ENCODE assay signal across 8 mouse cellular contexts in the genomic region with DNA sequence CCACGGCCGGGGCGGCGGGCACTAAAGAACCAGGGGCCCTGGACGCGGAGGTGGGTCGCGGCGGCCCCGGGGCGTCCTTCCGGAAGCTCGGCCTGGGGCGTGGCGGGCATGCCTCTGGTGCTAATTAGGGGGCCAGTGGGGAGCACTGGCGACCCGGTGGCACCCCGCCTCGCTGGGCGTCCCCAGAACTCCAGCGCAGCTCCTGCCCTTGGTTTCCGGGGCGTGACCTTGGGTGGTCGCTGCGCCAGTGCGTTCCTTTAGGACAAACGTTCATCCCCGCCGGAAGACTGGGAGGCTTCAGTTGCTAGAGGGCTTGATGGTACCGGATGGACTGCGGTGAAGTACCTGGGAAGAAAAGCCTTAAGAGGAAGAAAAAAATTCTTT. TPM values are rescaled to one million over a fixed set of nuclear protein-coding genes. Genes with fewer than 3 reads are reported as not detected.
DNase-seq lines count a peak whose midpoint lies in the region; ATAC-seq and TF ChIP-seq lines count a peak whose summit lies in the region.

No protein-coding gene starts in this region.

- peaks cover 36% of the 10 kb centered on the region for H3K36me3 ChIP-seq in E14TG2a.4 (ENCODE audit: insufficient read depth, low read length)
- H3K36me3 ChIP-seq in embryonic facial prominence, embryonic 12.5 days = peaks cover 11% of the 10 kb centered on the region
- H3K36me3 ChIP-seq in limb, embryonic 15.5 days = peaks cover 15% of the 10 kb centered on the region; the same call in 1 of the 2 replicates
- peaks cover 11% of the 10 kb centered on the region; the same call in 1 of the 2 replicates for H3K36me3 ChIP-seq in midbrain, embryonic 12.5 days
- H3K36me3 ChIP-seq in splenic B cell, adult 2 months (ENCODE audit: control insufficient read depth, insufficient read depth, low read length, poor library complexity, severe bottlenecking) = no peaks in the 10 kb centered on the region

- DNase-seq in adrenal gland, adult 18-20 months (ENCODE audit: low spot score in 2 of 2) = peak; percentile 29 to 44
- no peak for DNase-seq in adrenal gland, adult 8-10 months
- peak; percentile 49 to 60 for DNase-seq in heart, postnatal 10 days
- peak; percentile 24 for DNase-seq in splenic B cell, adult 2 months (ENCODE audit: low read depth, low spot score)

- no peak for ATAC-seq in embryonic facial prominence, embryonic 12.5 days (ENCODE audit: insufficient number of reproducible peaks, insufficient read depth, low FRiP score, low TSS enrichment)
- 0 out of 2 replicates have a peak, but pooled peaks have one; percentile 13 for ATAC-seq in limb, embryonic 15.5 days (ENCODE audit: insufficient number of reproducible peaks, low FRiP score, low TSS enrichment, low read depth)
- ATAC-seq in midbrain, embryonic 12.5 days (ENCODE audit: low FRiP score, low read depth) = peak; percentile 5

- H3K27ac ChIP-seq in embryonic facial prominence, embryonic 12.5 days = peak overlapping the region; percentile 74
- H3K27ac ChIP-seq in limb, embryonic 15.5 days = peak overlapping the region; percentile 76
- H3K27ac ChIP-seq in midbrain, embryonic 12.5 days (replicated peaks) = peak overlapping the region; percentile 56

- WGBS in embryonic facial prominence, embryonic 12.5 days = under 1% methylated on average over 29 of the region's 31 CpGs
- WGBS in limb, embryonic 15.5 days = under 1% methylated on average over 29 of the region's 31 CpGs
- WGBS in midbrain, embryonic 12.5 days = 3% methylated on average over 27 of the region's 31 CpGs

- H3K9me3 ChIP-seq in E14TG2a.4 (ENCODE audit: low read length) = peaks cover 26% of the 10 kb centered on the region
- peaks cover 6% of the 10 kb centered on the region; the same call in 1 of the 2 replicates for H3K9me3 ChIP-seq in embryonic facial prominence, embryonic 12.5 days
- H3K9me3 ChIP-seq in limb, embryonic 15.5 days = 0 out of 2 replicates have a peak, but pooled peaks cover 6% of the 10 kb centered on the region
- no peaks in the 10 kb centered on the region for H3K9me3 ChIP-seq in midbrain, embryonic 12.5 days

- H3K4me1 ChIP-seq in E14TG2a.4 (replicated peaks; ENCODE audit: low read depth, low read length) = peaks cover 47% of the 10 kb centered on the region
- peaks cover 13% of the 10 kb centered on the region for H3K4me1 ChIP-seq in embryonic facial prominence, embryonic 12.5 days
- H3K4me1 ChIP-seq in limb, embryonic 15.5 days = peaks cover 12% of the 10 kb centered on the region
- peaks cover 22% of the 10 kb centered on the region for H3K4me1 ChIP-seq in midbrain, embryonic 12.5 days

- peak overlapping the region; percentile 95 for H3K9ac ChIP-seq in embryonic facial prominence, embryonic 12.5 days
- H3K9ac ChIP-seq in limb, embryonic 15.5 days = peak overlapping the region; percentile 98
- peak overlapping the region; percentile 91 for H3K9ac ChIP-seq in midbrain, embryonic 12.5 days (replicated peaks)

- peak overlapping the region; percentile 97 for H3K4me3 ChIP-seq in E14TG2a.4 (replicated peaks; ENCODE audit: low read length)
- H3K4me3 ChIP-seq in embryonic facial prominence, embryonic 12.5 days = peak overlapping the region; percentile 100
- peak overlapping the region; percentile 100 for H3K4me3 ChIP-seq in limb, embryonic 15.5 days
- peak overlapping the region; percentile 89 for H3K4me3 ChIP-seq in midbrain, embryonic 12.5 days

- no peaks in the 10 kb centered on the region for H3K27me3 ChIP-seq in E14TG2a.4 (ENCODE audit: insufficient read depth, low read length)
- no peaks in the 10 kb centered on the region for H3K27me3 ChIP-seq in embryonic facial prominence, embryonic 12.5 days
- no peaks in the 10 kb centered on the region for H3K27me3 ChIP-seq in limb, embryonic 15.5 days
- no peaks in the 10 kb centered on the region for H3K27me3 ChIP-seq in midbrain, embryonic 12.5 days
- no peaks in the 10 kb centered on the region for H3K27me3 ChIP-seq in splenic B cell, adult 2 months (ENCODE audit: control insufficient read depth, insufficient read depth, low read length, poor library complexity, severe bottlenecking)

- TF ChIP-seq CTCF in E14TG2a.4 (conservative IDR thresholded peaks at IDR 0.05; ENCODE audit: low read length) = no peak

- H3K4me2 ChIP-seq in embryonic facial prominence, embryonic 12.5 days (replicated peaks) = peak overlapping the region; percentile 90
- H3K4me2 ChIP-seq in limb, embryonic 15.5 days = peak overlapping the region; percentile 62
- H3K4me2 ChIP-seq in midbrain, embryonic 12.5 days (replicated peaks) = peak overlapping the region; percentile 93

- intact Hi-C loops in heart, postnatal 10 days (cut with DNase I) = loop anchor here (2.0 kb wide), 2 partner anchors 41 to 61 kb away; a partner anchor contains a TSS

RNA-seq across cellular contexts. Expression of a gene that starts 0.7 kb away (rescaled TPM):
- 100 to 1,000 TPM; 111 to 122 TPM for total RNA-seq in adrenal gland, adult 18-20 months (2021)
- total RNA-seq in adrenal gland, adult 8-10 months (2022) = 100 to 1,000 TPM; 124 to 132 (median 127) TPM
- 132 and 134 TPM in 2 replicates for polyA plus RNA-seq in embryonic facial prominence, embryonic 12.5 days (2016; fragmentation: Nextera tagmentation; extraction: Ambion mirVana)
- total RNA-seq in heart, postnatal 10 days (2021) = 100 to 1,000 TPM; 125 to 126 TPM
- 114 and 119 TPM in 2 replicates for polyA plus RNA-seq in limb, embryonic 15.5 days (2015; fragmentation: Nextera tagmentation; extraction: Ambion mirVana)
- polyA plus RNA-seq in midbrain, embryonic 12.5 days (2016; fragmentation: Nextera tagmentation; extraction: Ambion mirVana) = 141 and 147 TPM in 2 replicates

RNA-seq across cellular contexts. Expression of a gene that starts 42.4 kb away (rescaled TPM):
- total RNA-seq in adrenal gland, adult 18-20 months (2021) = 1 to 10 TPM; 5.2 to 5.3 TPM
- total RNA-seq in adrenal gland, adult 8-10 months (2022) = 10 to 100 TPM in 2 of 4 experiments, 1 to 10 TPM in 2; 6.1 to 18.4 (median 13.6) TPM
- polyA plus RNA-seq in embryonic facial prominence, embryonic 12.5 days (2016; fragmentation: Nextera tagmentation; extraction: Ambion mirVana) = 10.9 and 11.3 TPM in 2 replicates
- total RNA-seq in heart, postnatal 10 days (2021) = 1 to 10 TPM; 6.0 to 6.6 TPM
- 10.3 and 10.6 TPM in 2 replicates for polyA plus RNA-seq in limb, embryonic 15.5 days (2015; fragmentation: Nextera tagmentation; extraction: Ambion mirVana)
- polyA plus RNA-seq in midbrain, embryonic 12.5 days (2016; fragmentation: Nextera tagmentation; extraction: Ambion mirVana) = 9.2 and 9.7 TPM in 2 replicates
